Mouse (Mus musculus): Measurements from ENCODE around the gene Cep131. TPM values are rescaled to one million over a fixed set of nuclear protein-coding genes. Genes with fewer than 3 reads are reported as not detected.

Cep131 gene
- polyA plus RNA-seq, 1 experiment from 2014 or later = 28.1 TPM

DNA sequence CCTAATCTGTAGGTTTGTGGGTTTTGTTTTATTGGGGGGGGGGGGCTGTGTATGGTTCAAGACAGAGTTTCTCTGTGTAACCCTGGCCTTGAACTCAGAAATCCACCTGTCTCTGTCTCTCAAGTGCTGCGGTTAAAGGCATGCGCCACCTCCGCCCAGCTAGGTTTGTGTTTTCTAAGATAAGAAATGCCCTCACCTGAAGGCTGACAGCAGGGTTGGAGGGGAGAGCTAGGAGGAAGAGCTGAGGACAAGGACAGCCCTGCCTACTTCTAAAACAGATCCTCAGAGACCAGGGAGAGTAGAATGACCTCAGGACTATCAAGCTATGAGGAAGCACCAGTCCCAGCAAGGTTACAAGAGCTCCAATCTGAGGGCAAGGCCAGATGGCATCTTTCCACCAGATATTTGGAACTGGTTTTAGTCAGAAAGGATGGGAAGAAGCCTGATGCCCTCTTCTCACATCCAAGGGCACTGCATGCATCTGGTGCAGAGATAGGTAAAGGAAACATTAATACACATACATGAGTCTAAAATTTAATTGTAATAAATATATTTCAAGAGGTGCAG lies 16.9 kb upstream of the Cep131 start:
- no peaks in the 10 kb centered on the region for H3K27me3 ChIP-seq (ENCODE audit: control insufficient read depth, insufficient read depth, low read length)
- ATAC-seq (ENCODE audit: low FRiP score) = no peak
- no peak overlapping the region for H3K27ac ChIP-seq
- no peaks in the 10 kb centered on the region for H3K9me3 ChIP-seq (ENCODE audit: control insufficient read depth, low read length)
- no peak overlapping the region for H3K4me2 ChIP-seq (replicated peaks)
- H3K36me3 ChIP-seq (replicated peaks; ENCODE audit: control insufficient read depth, insufficient read depth) = peaks cover 37% of the 10 kb centered on the region
- peaks cover 6% of the 10 kb centered on the region for H3K4me1 ChIP-seq (replicated peaks; ENCODE audit: control insufficient read depth, insufficient read depth, low read length)
- H3K9ac ChIP-seq = no peak overlapping the region
- DNase-seq (ENCODE audit: low spot score) = no peak
- H3K4me3 ChIP-seq (replicated peaks; ENCODE audit: low read length) = no peak overlapping the region
- WGBS = 96% methylated on average over 3 of the region's 3 CpGs

DNA sequence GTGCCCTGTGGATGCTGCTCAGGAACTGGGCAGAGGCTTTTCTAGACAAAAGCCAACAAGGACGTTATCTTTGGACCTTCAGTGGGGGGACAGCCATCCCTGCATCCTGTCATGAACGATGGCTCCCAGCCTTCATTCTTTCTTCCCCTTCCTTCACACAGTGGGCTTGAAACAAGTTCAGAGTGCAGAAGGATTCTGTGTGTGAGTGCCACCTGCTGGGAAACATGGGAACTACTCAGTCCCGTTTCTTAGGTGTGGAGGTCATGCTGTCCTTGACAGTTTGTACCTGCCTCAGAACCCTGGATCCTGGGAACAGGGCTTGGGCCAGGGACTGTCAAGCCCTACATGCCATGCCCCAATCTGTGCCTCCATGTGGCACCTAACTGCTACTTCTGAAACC lies 14.4 kb upstream of the Cep131 start:
- Histone ChIP-seq H3K36me3 (replicated peaks; ENCODE audit: control insufficient read depth, insufficient read depth) (peaks cover 37% of the 10 kb centered on the region), H3K27me3 (ENCODE audit: control insufficient read depth, insufficient read depth, low read length) (no peaks in the 10 kb centered on the region), H3K9me3 (ENCODE audit: control insufficient read depth, low read length) (no peaks in the 10 kb centered on the region), H3K27ac (peak overlapping the region; percentile 48), H3K4me3 (replicated peaks; ENCODE audit: low read length) (no peak overlapping the region), H3K9ac (no peak overlapping the region), H3K4me2 (replicated peaks) (no peak overlapping the region), H3K4me1 (replicated peaks; ENCODE audit: control insufficient read depth, insufficient read depth, low read length) (peaks cover 14% of the 10 kb centered on the region)
- WGBS = 3% methylated on average over 3 of the region's 3 CpGs
- ATAC-seq (ENCODE audit: low FRiP score) (no peak), DNase-seq (ENCODE audit: low spot score) (peak; percentile 81)

DNA sequence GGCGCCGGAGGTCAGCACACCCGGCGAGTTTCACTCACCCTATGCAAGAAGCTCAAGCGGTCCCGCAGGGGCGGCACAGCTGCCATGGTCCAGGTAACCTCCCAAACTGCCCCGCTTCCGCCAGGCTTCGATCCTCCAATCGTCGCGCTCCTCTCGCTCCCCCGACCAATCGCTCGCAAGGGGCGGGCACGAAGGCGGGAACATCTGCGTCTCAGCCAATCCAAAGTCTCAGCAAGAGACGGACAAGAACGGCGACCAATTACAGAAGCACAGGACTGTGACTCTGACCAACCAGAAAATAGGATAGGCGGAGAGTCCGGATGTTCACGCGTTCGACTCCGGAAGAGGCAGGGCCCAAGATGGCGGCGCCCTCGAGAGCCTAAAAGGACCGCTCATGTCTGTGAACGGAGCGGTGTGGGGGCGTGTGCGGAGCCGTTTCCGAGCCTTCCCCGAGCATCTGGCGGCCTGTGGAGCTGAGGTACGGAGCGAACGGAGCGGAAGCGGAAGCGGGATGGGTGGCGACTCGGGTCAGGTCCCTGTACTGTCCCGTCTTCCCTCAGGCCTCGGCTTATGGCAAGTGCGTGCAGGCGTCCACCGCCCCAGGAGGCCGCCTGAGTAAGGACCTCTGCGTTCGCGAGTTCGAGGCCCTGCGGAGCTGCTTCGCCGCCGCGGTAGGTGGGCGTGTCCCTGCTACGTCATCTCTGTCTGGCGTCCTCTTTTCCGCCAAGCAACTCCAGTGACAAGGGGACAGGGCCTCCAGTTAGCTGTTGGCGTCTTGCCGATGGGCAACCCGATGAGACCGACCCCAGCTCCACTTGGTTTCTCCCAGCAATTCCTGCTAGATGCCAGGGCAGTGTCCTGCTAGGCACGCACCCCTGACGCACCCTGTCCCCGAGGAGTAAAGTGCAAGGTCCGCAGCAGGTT lies 12.2 kb upstream of the Cep131 start, which contains the start of the genes Tepsin and Ndufaf8:
Gene Tepsin (minus strand): TSS at position 144 of the 924 bp plus-strand sequence.
Gene Ndufaf8 (plus strand): TSS at position 341 of the 924 bp plus-strand sequence.
- peak within 1 kb of the TSS; percentile 67 for H3K4me3 ChIP-seq (replicated peaks; ENCODE audit: low read length)
- H3K9me3 ChIP-seq (ENCODE audit: control insufficient read depth, low read length) = no peaks in the 10 kb centered on the region

DNA sequence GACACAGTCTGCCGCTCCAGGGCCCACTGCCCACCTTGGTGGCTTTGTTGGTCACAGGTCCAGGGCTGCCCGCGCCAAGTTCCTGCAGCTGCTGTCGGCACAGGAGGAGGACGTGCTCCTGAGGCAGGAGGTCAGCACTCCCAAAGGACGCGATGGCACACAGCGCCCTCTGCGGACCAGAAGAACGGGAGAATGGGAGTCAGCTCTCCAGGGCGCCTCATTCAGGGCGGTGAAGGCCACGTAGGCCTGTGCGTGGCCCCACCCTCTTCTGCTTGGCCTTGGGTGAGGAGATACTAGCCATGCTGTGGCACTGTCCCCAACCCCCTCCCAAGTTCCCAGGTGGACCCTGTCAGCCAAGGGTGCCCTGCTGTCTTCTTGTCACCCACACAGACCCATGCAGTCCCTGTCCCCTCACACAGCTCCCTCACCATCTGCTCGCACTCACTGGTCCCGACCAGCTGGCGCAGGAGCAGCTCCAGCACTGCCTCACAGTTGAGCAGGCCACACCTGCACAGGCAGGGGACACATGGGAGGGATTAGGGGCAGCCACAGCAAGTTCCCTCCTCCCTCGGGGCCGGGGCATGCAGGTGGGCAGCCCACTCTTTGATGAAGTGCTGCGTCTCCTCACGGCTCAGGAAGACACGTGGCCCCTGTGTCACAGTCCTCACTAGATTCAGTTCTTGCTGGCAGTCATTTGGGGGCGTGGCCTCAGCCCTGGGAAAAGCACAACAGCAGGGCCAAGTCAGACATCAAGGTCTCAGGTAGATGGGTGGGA lies 6.4 kb upstream of the Cep131 start:
- Histone ChIP-seq H3K27ac (no peak overlapping the region), H3K27me3 (ENCODE audit: control insufficient read depth, insufficient read depth, low read length) (no peaks in the 10 kb centered on the region), H3K9me3 (ENCODE audit: control insufficient read depth, low read length) (no peaks in the 10 kb centered on the region), H3K4me3 (replicated peaks; ENCODE audit: low read length) (no peak overlapping the region), H3K9ac (no peak overlapping the region), H3K4me2 (replicated peaks) (no peak overlapping the region), H3K36me3 (replicated peaks; ENCODE audit: control insufficient read depth, insufficient read depth) (peaks cover 60% of the 10 kb centered on the region), H3K4me1 (replicated peaks; ENCODE audit: control insufficient read depth, insufficient read depth, low read length) (peaks cover 6% of the 10 kb centered on the region)
- ATAC-seq (ENCODE audit: low FRiP score) (no peak), DNase-seq (ENCODE audit: low spot score) (no peak)
- WGBS = 76% methylated on average over 23 of the region's 23 CpGs

More for the DNA sequence above, 12.2 kb upstream of the Cep131 start, which contains the start of the genes Tepsin and Ndufaf8:
- WGBS = under 1% methylated on average over 77 of the region's 77 CpGs
- no peaks in the 10 kb centered on the region for H3K27me3 ChIP-seq (ENCODE audit: control insufficient read depth, insufficient read depth, low read length)
- H3K27ac ChIP-seq = peak within 1 kb of the TSS; percentile 91
- peaks cover 14% of the 10 kb centered on the region for H3K4me1 ChIP-seq (replicated peaks; ENCODE audit: control insufficient read depth, insufficient read depth, low read length)
- DNase-seq (ENCODE audit: low spot score) (peak; percentile 96), ATAC-seq (ENCODE audit: low FRiP score) (peak; percentile 97)
- peak within 1 kb of the TSS; percentile 81 for H3K4me2 ChIP-seq (replicated peaks)
- peak within 1 kb of the TSS; percentile 92 for H3K9ac ChIP-seq
- H3K36me3 ChIP-seq (replicated peaks; ENCODE audit: control insufficient read depth, insufficient read depth) = peaks cover 34% of the 10 kb centered on the region

DNA sequence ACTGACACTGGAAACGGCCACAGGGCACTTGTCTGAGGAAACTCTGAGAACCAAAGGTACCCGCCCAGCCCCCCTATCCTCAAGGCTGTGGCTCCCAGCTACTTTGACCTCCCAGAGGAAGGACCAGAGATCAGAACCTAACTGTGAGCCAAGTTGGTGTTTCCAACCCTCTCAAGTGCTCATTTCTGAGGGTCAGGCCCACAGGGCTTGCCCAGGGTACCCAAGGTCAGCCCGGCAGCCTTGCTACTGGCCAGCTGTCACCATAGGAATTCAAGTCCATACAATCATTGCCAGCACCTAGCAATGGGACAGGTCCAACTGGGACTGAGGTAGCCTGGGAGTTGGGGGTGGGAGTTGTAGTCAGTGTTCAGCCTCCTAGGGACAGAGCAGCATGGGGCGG lies 4.0 kb upstream of the Cep131 start:
- Histone ChIP-seq H3K4me1 (replicated peaks; ENCODE audit: control insufficient read depth, insufficient read depth, low read length) (peaks cover 6% of the 10 kb centered on the region), H3K27me3 (ENCODE audit: control insufficient read depth, insufficient read depth, low read length) (no peaks in the 10 kb centered on the region), H3K4me3 (replicated peaks; ENCODE audit: low read length) (no peak overlapping the region), H3K4me2 (replicated peaks) (no peak overlapping the region), H3K9me3 (ENCODE audit: control insufficient read depth, low read length) (no peaks in the 10 kb centered on the region), H3K36me3 (replicated peaks; ENCODE audit: control insufficient read depth, insufficient read depth) (peaks cover 53% of the 10 kb centered on the region), H3K9ac (no peak overlapping the region), H3K27ac (no peak overlapping the region)
- 90% methylated on average over 4 of the region's 4 CpGs for WGBS
- no peak for DNase-seq (ENCODE audit: low spot score)
- no peak for ATAC-seq (ENCODE audit: low FRiP score)

DNA sequence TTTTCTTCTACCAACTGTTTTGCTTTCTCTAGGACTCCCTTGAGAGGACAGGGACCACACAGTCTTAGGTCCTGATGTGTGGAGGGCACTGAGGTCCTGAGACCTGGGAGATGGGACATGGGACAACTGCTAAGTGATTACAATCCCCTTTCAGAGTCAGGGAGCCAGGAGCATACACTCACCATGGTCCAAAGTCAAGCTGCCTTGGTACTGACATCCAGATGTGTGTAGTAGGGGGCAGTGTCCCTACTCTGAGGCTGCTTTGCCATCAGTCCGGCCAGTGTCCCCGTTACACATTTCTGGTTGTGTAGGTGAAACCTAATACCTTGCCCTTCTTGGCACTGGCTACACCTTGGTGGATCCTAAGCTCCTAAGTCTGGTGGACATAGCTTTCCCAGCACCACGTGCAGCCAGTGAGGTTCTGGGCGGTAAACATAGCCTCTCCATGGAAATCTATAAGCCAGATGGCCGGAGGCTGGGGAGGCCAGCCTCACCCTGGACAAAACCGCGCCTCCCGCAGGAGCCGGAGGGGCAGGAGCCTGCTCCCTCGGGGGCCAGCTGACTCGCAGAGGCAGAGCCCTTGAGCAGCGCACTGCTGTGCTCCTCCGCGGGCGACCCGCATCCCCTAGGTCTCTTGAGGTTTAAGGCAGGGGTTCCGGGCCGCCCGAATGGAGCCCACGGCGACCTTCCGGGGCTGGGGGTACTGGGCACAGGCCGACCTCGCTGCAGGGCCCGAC lies 568 bp downstream of the Cep131 start:
- DNase-seq (ENCODE audit: low spot score) (no peak), ATAC-seq (ENCODE audit: low FRiP score) (peak; percentile 7)
- peaks cover 13% of the 10 kb centered on the region for H3K4me1 ChIP-seq (replicated peaks; ENCODE audit: control insufficient read depth, insufficient read depth, low read length)
- no peaks in the 10 kb centered on the region for H3K27me3 ChIP-seq (ENCODE audit: control insufficient read depth, insufficient read depth, low read length)
- WGBS = 1% methylated on average over 25 of the region's 25 CpGs
- no peaks in the 10 kb centered on the region for H3K9me3 ChIP-seq (ENCODE audit: control insufficient read depth, low read length)
- peaks cover 33% of the 10 kb centered on the region for H3K36me3 ChIP-seq (replicated peaks; ENCODE audit: control insufficient read depth, insufficient read depth)
- peak overlapping the region; percentile 81 for H3K4me3 ChIP-seq (replicated peaks; ENCODE audit: low read length)
- peak overlapping the region; percentile 90 for H3K9ac ChIP-seq
- peak overlapping the region; percentile 85 for H3K4me2 ChIP-seq (replicated peaks)
- H3K27ac ChIP-seq = peak overlapping the region; percentile 88

DNA sequence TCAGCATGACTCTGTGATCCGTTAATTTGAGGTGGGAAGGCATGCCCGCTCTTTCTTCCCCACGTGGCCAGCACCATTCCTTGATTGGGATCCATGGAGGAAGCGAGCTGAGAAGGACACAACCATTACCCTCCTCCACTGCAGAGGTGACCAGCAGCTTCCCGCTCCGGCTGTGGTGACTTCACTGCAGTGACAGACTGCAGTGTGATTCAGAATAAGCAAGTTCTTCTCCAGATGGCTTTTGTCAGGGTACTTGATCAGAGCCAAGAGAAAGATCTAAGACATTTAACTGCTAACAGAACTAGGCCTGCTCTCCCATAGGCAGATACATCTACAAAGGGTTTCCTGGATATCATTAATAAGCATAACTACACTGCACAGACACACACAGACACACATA lies 6.3 kb downstream of the Cep131 start:
- no peak overlapping the region for H3K27ac ChIP-seq
- 95% methylated on average over 6 of the region's 6 CpGs for WGBS
- no peak overlapping the region for H3K4me3 ChIP-seq (replicated peaks; ENCODE audit: low read length)
- DNase-seq (ENCODE audit: low spot score) (no peak), ATAC-seq (ENCODE audit: low FRiP score) (no peak)
- H3K9ac ChIP-seq = no peak overlapping the region
- H3K36me3 ChIP-seq (replicated peaks; ENCODE audit: control insufficient read depth, insufficient read depth) = peaks cover 74% of the 10 kb centered on the region
- H3K27me3 ChIP-seq (ENCODE audit: control insufficient read depth, insufficient read depth, low read length) = no peaks in the 10 kb centered on the region
- no peaks in the 10 kb centered on the region for H3K9me3 ChIP-seq (ENCODE audit: control insufficient read depth, low read length)
- peaks cover 3% of the 10 kb centered on the region; the same call in 1 of the 2 replicates for H3K4me1 ChIP-seq (replicated peaks; ENCODE audit: control insufficient read depth, insufficient read depth, low read length)
- H3K4me2 ChIP-seq (replicated peaks) = no peak overlapping the region

DNA sequence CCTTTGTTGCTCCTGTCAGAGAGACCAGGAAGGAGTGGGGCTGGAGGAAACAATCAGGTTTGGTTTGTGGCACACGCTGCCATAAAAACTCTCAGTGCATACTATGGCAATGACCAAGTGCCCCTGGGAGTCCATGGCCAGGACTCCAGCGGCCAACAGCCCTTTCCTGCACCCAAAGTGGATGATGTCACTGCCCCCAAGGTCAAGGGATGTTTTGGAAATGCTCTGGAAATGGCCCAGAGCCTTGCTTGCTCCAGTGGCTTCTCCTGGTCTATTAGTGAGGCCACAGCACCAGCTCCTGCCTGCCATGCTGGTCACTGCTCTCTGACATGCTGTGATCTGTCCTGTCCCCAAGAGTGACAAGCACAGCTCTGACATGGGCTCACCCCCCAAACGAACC lies 10.4 kb downstream of the Cep131 start:
- Histone ChIP-seq H3K27me3 (ENCODE audit: control insufficient read depth, insufficient read depth, low read length) (no peaks in the 10 kb centered on the region), H3K36me3 (replicated peaks; ENCODE audit: control insufficient read depth, insufficient read depth) (peaks cover 82% of the 10 kb centered on the region), H3K9me3 (ENCODE audit: control insufficient read depth, low read length) (no peaks in the 10 kb centered on the region), H3K4me2 (replicated peaks) (no peak overlapping the region), H3K27ac (no peak overlapping the region), H3K4me1 (replicated peaks; ENCODE audit: control insufficient read depth, insufficient read depth, low read length) (no peaks in the 10 kb centered on the region), H3K9ac (no peak overlapping the region), H3K4me3 (replicated peaks; ENCODE audit: low read length) (no peak overlapping the region)
- WGBS = 84% methylated on average over 3 of the region's 3 CpGs
- DNase-seq (ENCODE audit: low spot score) (no peak), ATAC-seq (ENCODE audit: low FRiP score) (no peak)

All from hindbrain, embryonic 14.5 days (tissue).